Mouse (Mus musculus) cerebellum, postnatal 36 days (tissue): Measurements from ENCODE around the gene Gm2022.
"Not testable (repeated sequence)": the region's sequence is repeated elsewhere in the genome, so short reads cannot be mapped to it uniquely, and the experiment has no call there.

Experiments used
- DNase-seq, 2 experiments: peaks; one replicate each; pipeline ENCODE4 v3.0.0; 2021 to 2022; ENCODE audit warnings: mixed read lengths in 2 of 2

Gm2022 gene

GRCm38 (mm10) chr12:87895070-87895469, at the start of gene Gm2022:
TSS of gene Gm2022 (plus strand) at chr12:87895370.
- DNase-seq: not testable (repeated sequence)

- DNase-seq: not testable (repeated sequence)
Observed at GRCm38 (mm10) chr12:87850657-87851056, 44.5 kb upstream of the Gm2022 start.

DNA sequence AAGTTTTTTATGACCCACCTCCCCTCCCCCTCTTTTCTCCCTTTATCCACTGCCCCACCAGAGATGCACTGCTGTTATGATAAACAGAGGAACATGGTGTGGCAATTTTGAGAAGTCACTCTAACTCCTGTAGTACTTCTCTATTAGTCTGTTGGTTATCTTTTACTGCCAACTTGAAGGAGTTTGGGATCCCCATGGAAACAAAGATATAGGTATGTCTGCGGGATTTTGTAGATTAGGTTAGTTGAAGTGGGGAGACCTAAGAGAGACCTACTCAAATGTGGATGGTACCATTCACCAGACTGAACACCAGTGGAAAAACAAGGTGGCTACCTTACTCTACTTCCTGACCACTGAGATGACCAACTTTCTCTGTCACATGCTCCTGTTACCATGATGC, 39.1 kb upstream of the Gm2022 start:
- not testable (repeated sequence) for DNase-seq

GRCm38 (mm10) chr12:87861740-87862692, 33.2 kb upstream of the Gm2022 start:
- not testable (repeated sequence) for DNase-seq

DNA sequence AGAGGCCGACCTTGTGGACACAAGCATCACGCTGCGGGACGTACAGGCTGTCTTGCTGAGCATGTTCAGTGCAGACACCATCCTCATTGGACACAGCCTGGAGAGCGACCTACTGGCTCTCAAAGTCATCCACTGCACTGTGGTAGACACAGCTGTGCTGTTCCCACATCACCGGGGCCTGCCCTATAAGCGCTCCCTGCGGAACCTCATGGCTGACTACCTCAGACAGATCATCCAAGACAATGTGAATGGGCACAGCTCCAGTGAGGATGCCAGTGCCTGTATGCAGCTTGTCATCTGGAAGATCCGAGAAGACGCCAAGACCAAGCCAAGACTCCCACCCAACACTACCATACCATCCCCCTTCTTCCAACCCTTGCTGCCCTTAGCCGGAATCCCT, 31.5 kb upstream of the Gm2022 start:
- DNase-seq: not testable (repeated sequence)

GRCm38 (mm10) chr12:87864048-87864447, 31.1 kb upstream of the Gm2022 start:
- DNase-seq: not testable (repeated sequence)

DNA sequence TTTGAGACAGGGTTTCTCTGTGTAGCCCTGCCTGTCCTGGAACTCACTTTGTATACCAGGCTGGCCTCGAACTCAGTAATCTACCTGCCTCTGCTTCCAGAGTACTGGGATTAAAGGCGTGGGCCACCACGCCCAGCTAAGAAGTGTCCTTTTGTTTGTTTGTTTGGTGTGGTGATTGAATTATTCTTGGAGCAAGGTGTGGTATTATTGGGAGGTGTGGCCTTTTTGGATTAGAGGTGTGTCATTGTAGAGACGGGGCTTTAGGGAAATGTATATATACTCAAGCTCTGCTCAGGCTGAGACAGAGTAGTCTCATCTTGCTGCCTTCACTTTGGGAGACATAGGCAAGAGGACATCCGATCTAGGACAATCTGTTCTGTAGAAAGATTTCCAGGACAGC, 21.4 kb upstream of the Gm2022 start, which contains the start of gene Gm2016:
Gene Gm2016 (plus strand): TSS at position 301 of the 400 bp plus-strand sequence.
- DNase-seq: not testable (repeated sequence)

DNA sequence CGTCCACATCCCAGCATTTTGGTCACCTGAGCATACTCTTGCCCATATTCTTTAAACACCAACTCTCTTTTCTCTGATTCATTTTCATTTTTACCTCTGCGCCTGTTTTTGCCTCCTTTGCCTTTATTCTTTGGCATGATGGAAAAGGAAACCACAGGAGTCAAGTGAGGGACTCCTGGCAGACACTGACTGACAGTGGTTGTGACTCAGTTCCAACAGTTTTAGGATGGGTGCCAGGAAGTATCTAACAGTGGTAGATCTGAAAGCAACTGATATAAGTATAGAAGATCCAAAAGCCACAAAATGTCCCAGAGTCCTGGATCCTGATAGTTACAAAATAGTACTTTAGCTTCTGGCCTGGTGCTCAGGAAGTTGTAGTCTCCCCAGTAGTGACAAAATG, 24.6 kb downstream of the Gm2022 start, which contains the start of gene Gm2035:
Gene Gm2035 (minus strand): TSS at position 137 of the 400 bp plus-strand sequence.
- not testable (repeated sequence) for DNase-seq
